Mouse (Mus musculus): ENCODE results near the gene Fam155a. TPM values are rescaled to one million over a fixed set of nuclear protein-coding genes. Genes with fewer than 3 reads are reported as not detected.
A peak's percentile ranks its signal among the peaks of the same experiment; 100 is the strongest.
"Not testable (repeated sequence)": the region's sequence is repeated elsewhere in the genome, so short reads cannot be mapped to it uniquely, and the experiment has no call there.

Gene Fam155a
- polyA plus RNA-seq, 1 experiment from 2014 or later: 31.5 TPM

DNA sequence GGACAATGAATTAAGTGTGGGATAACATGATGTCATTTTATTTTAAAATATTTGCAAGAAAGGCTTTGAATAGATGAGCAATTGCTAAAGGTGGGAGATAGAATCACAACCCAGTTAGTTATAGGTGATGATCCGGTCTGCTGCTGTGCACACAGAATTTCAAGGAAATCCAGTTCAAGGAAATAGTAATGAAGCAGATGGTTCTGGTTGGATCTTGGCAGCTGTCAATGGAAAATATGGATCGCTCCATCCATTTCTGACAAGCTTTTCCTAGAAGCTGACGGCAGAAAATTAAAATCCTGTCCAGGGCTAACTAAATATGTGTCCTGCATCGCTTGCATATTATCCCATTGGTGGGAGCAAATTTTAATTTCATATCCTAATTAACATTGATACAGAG, 61.2 kb downstream of the Fam155a start:
- Histone ChIP-seq H3K27ac (ENCODE audit: low read length) (no peak overlapping the region), H3K9me3 (replicated peaks; ENCODE audit: control insufficient read depth, low read length, poor library complexity, severe bottlenecking) (no peaks in the 10 kb centered on the region), H3K4me3 (ENCODE audit: low read depth, low read length) (no peak overlapping the region), H3K36me3 (ENCODE audit: control insufficient read depth, insufficient read depth, low read length) (no peaks in the 10 kb centered on the region), H3K4me1 (ENCODE audit: control insufficient read depth, insufficient read depth, low read length) (peaks cover 2% of the 10 kb centered on the region; the same call in 1 of the 2 replicates), H3K27me3 (ENCODE audit: control insufficient read depth, insufficient read depth, low read depth, low read length) (no peaks in the 10 kb centered on the region), H3K4me2 (ENCODE audit: low read length) (no peak overlapping the region), H3K9ac (ENCODE audit: low read depth, low read length) (no peak overlapping the region)
- no peak for ATAC-seq
- 85% methylated on average over 4 of the region's 4 CpGs for WGBS

DNA sequence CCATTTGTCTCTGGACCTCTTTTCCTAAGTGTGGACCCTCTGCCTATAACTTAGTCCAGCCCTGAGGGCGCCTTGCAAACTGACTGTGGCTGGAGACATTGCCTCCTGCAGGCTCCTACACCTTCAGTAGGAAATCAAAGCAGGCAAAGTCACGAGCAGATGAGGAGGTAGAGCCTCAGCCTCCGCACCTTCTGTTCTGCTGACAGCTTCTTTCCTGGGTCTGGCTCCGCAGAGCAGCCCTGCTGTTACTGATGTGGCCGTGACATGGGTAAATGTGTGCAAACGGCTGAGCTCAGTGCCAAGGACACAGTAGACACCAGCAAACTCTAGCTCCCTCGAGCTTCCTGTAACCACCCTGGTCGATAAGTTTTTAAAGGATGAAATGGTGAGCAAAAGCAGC, 63.5 kb downstream of the Fam155a start:
- no peaks in the 10 kb centered on the region for H3K27me3 ChIP-seq (ENCODE audit: control insufficient read depth, insufficient read depth, low read depth, low read length)
- no peak for ATAC-seq
- no peaks in the 10 kb centered on the region; the same call in 1 of the 2 replicates for H3K4me1 ChIP-seq (ENCODE audit: control insufficient read depth, insufficient read depth, low read length)
- no peak overlapping the region for H3K4me3 ChIP-seq (ENCODE audit: low read depth, low read length)
- no peaks in the 10 kb centered on the region for H3K9me3 ChIP-seq (replicated peaks; ENCODE audit: control insufficient read depth, low read length, poor library complexity, severe bottlenecking)
- no peaks in the 10 kb centered on the region for H3K36me3 ChIP-seq (ENCODE audit: control insufficient read depth, insufficient read depth, low read length)
- H3K9ac ChIP-seq (ENCODE audit: low read depth, low read length): no peak overlapping the region
- H3K27ac ChIP-seq (ENCODE audit: low read length): no peak overlapping the region
- H3K4me2 ChIP-seq (ENCODE audit: low read length): no peak overlapping the region
- WGBS: 84% methylated on average over 8 of the region's 8 CpGs

DNA sequence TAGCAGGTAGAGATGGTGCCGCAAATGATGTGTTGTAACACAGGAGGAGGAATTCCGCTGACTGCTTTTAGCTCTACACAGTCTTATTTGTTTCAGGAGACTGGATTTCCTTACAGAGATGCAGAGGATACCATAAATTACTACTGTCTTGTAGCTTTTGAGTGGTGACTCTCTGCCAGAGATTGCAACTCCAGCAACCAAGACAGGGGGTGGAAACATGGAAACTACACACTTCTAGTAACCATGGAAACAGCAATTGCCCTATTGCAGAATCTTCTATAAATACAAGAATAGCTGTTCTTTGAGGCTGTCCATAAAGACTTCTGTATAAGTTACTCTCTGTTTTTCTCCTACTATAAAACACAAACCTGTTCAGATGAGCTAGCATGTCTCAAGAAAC, 76.2 kb downstream of the Fam155a start:
- Histone ChIP-seq H3K4me1 (ENCODE audit: control insufficient read depth, insufficient read depth, low read length) (peaks cover 11% of the 10 kb centered on the region), H3K36me3 (ENCODE audit: control insufficient read depth, insufficient read depth, low read length) (no peaks in the 10 kb centered on the region), H3K4me2 (ENCODE audit: low read length) (no peak overlapping the region), H3K9me3 (replicated peaks; ENCODE audit: control insufficient read depth, low read length, poor library complexity, severe bottlenecking) (no peaks in the 10 kb centered on the region), H3K9ac (ENCODE audit: low read depth, low read length) (no peak overlapping the region), H3K27me3 (ENCODE audit: control insufficient read depth, insufficient read depth, low read depth, low read length) (no peaks in the 10 kb centered on the region), H3K4me3 (ENCODE audit: low read depth, low read length) (no peak overlapping the region), H3K27ac (ENCODE audit: low read length) (no peak overlapping the region)
- WGBS: 89% methylated on average over 2 of the region's 2 CpGs
- ATAC-seq: no peak

DNA sequence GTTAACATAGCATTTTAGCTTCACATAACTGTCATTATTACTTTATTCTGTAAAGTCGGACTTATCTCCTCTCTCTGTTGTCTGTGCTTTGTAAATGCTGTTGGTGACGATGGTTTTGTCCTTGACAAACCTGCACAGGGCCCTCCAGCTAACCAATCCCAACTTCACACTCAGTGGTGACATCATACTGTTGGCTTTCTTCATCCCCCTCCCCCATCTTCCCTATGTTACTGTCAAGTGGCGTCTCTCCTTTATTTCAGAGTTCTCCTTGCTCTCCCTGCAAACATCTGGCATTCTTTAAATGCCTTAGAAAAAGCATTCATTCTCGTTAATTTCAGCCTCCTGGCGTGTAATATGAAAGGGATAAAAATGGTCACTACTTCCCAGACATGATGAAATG, 78.6 kb downstream of the Fam155a start:
- ATAC-seq: no peak
- 55% methylated on average over 5 of the region's 5 CpGs for WGBS
- Histone ChIP-seq H3K27me3 (ENCODE audit: control insufficient read depth, insufficient read depth, low read depth, low read length) (no peaks in the 10 kb centered on the region), H3K4me1 (ENCODE audit: control insufficient read depth, insufficient read depth, low read length) (peaks cover 11% of the 10 kb centered on the region), H3K4me3 (ENCODE audit: low read depth, low read length) (no peak overlapping the region), H3K9me3 (replicated peaks; ENCODE audit: control insufficient read depth, low read length, poor library complexity, severe bottlenecking) (no peaks in the 10 kb centered on the region), H3K9ac (ENCODE audit: low read depth, low read length) (no peak overlapping the region), H3K4me2 (ENCODE audit: low read length) (no peak overlapping the region), H3K36me3 (ENCODE audit: control insufficient read depth, insufficient read depth, low read length) (no peaks in the 10 kb centered on the region), H3K27ac (ENCODE audit: low read length) (no peak overlapping the region)

DNA sequence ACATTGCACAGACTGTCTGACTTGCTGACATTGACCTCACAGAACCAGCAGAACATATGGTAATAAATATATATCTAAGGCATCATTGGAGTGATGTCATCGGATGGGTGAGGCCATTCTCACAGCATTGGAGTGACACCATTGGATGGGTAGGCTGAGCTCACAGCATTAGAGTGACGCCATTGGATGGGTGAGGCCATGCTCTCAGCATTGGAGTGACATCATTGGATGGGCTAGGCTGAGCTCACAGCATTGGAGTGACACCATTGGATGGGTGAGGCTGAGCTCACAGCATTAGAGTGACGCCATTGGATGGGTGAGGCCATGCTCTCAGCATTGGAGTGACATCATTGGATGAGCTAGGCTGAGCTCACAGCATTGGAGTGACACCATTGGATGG, 110.9 kb downstream of the Fam155a start:
- H3K36me3 ChIP-seq (ENCODE audit: control insufficient read depth, insufficient read depth, low read length); H3K27ac ChIP-seq (ENCODE audit: low read length); H3K9me3 ChIP-seq (replicated peaks; ENCODE audit: control insufficient read depth, low read length, poor library complexity, severe bottlenecking); H3K4me2 ChIP-seq (ENCODE audit: low read length); H3K27me3 ChIP-seq (ENCODE audit: control insufficient read depth, insufficient read depth, low read depth, low read length); H3K9ac ChIP-seq (ENCODE audit: low read depth, low read length); H3K4me1 ChIP-seq (ENCODE audit: control insufficient read depth, insufficient read depth, low read length); H3K4me3 ChIP-seq (ENCODE audit: low read depth, low read length): not testable (repeated sequence)
- ATAC-seq: 0 out of 2 replicates have a peak, but pooled peaks have one; percentile 45
- WGBS: 93% methylated on average over 3 of the region's 3 CpGs

DNA sequence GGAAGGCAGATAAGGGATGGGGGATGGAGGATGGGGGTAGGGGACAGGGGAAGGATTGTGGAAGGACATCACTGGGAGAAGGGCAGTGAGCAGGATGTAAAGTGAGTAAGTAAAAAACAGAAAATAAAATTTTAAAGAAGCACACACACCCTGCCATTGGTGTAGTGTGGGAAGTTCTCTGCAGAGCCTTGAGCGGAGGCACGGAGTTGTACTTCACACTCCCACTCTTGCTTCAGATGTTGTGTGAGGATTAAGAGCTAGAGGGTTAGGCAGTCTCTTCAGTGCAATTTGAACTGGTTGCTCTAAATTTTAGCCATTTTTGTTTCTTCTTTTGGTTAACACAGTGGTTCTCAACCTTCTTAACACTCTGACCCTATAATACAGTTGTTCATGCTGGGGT, 114.1 kb downstream of the Fam155a start:
- H3K27me3 ChIP-seq (ENCODE audit: control insufficient read depth, insufficient read depth, low read depth, low read length): no peaks in the 10 kb centered on the region
- H3K9me3 ChIP-seq (replicated peaks; ENCODE audit: control insufficient read depth, low read length, poor library complexity, severe bottlenecking): no peaks in the 10 kb centered on the region
- H3K4me3 ChIP-seq (ENCODE audit: low read depth, low read length): no peak overlapping the region
- H3K9ac ChIP-seq (ENCODE audit: low read depth, low read length): no peak overlapping the region
- ATAC-seq: no peak
- H3K36me3 ChIP-seq (ENCODE audit: control insufficient read depth, insufficient read depth, low read length): no peaks in the 10 kb centered on the region
- 95% methylated on average over 2 of the region's 2 CpGs for WGBS
- no peaks in the 10 kb centered on the region for H3K4me1 ChIP-seq (ENCODE audit: control insufficient read depth, insufficient read depth, low read length)
- no peak overlapping the region for H3K27ac ChIP-seq (ENCODE audit: low read length)
- H3K4me2 ChIP-seq (ENCODE audit: low read length): no peak overlapping the region

DNA sequence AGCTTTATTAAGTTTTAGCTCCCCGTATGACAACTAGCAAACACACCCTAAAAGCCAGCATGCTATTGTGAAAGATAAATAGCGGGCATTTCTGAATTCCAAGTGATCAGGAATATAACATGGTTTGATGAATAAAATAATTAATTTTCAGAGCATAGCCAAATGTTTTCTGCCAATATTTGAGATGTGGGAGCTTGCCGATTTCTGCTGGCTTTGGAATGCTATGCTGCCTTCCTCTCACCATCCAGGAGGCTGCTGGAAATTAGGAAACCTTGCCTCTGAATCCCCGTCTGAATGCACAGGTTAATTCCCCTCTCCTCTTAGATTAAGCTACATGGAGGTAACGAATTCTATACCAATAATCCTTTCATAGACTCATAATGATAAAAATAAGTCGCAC, 116.1 kb downstream of the Fam155a start:
- H3K4me2 ChIP-seq (ENCODE audit: low read length): no peak overlapping the region
- 85% methylated on average over 6 of the region's 6 CpGs for WGBS
- no peak overlapping the region for H3K27ac ChIP-seq (ENCODE audit: low read length)
- ATAC-seq: no peak
- no peak overlapping the region for H3K9ac ChIP-seq (ENCODE audit: low read depth, low read length)
- no peak overlapping the region for H3K4me3 ChIP-seq (ENCODE audit: low read depth, low read length)
- H3K27me3 ChIP-seq (ENCODE audit: control insufficient read depth, insufficient read depth, low read depth, low read length): no peaks in the 10 kb centered on the region
- no peaks in the 10 kb centered on the region for H3K9me3 ChIP-seq (replicated peaks; ENCODE audit: control insufficient read depth, low read length, poor library complexity, severe bottlenecking)
- no peaks in the 10 kb centered on the region for H3K4me1 ChIP-seq (ENCODE audit: control insufficient read depth, insufficient read depth, low read length)
- H3K36me3 ChIP-seq (ENCODE audit: control insufficient read depth, insufficient read depth, low read length): no peaks in the 10 kb centered on the region

DNA sequence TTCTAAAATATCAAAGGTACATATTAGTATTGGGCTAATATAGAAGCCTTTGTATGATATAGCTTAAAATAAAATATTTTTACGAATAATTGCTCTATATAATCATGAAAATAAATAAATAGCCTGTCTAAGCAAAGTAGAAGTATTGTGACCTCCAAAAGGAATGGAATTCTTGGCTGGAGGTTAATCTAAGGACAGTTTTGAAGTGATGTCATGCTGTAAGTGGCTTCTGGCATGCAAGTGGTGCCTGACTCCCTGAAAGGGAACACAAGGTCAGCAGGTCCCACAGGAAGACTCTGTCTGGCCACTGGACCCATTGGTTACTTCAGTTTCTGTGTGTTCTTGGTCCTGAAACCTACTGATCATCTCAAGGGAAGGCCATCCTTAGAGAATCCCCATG, 117.3 kb downstream of the Fam155a start:
- ATAC-seq: no peak
- H3K4me2 ChIP-seq (ENCODE audit: low read length): no peak overlapping the region
- no peaks in the 10 kb centered on the region for H3K9me3 ChIP-seq (replicated peaks; ENCODE audit: control insufficient read depth, low read length, poor library complexity, severe bottlenecking)
- no peaks in the 10 kb centered on the region for H3K27me3 ChIP-seq (ENCODE audit: control insufficient read depth, insufficient read depth, low read depth, low read length)
- no peaks in the 10 kb centered on the region for H3K4me1 ChIP-seq (ENCODE audit: control insufficient read depth, insufficient read depth, low read length)
- no peaks in the 10 kb centered on the region for H3K36me3 ChIP-seq (ENCODE audit: control insufficient read depth, insufficient read depth, low read length)
- H3K9ac ChIP-seq (ENCODE audit: low read depth, low read length): no peak overlapping the region
- 34% methylated on average over 1 of the region's 1 CpGs for WGBS
- H3K27ac ChIP-seq (ENCODE audit: low read length): no peak overlapping the region
- H3K4me3 ChIP-seq (ENCODE audit: low read depth, low read length): no peak overlapping the region

DNA sequence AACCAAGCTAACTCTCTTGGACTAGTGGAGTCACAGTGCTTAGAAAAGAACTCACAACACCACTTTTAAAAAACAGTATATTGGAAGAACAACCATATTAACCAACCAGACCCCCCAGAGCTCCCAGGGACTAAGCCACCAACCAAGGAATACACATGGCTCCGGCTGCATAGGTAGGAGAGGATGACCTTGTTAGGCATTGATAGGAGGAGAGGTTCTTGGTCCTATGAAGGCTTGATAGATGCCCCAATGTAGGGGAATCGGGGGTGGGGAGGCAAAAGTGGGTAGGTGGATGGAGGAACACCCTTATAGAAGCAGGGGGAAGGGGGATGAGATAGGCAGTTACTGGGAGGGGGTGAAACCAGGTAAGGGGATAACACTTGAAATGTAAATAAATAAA, 132.8 kb downstream of the Fam155a start:
- WGBS: 84% methylated on average over 2 of the region's 2 CpGs
- H3K4me3 ChIP-seq (ENCODE audit: low read depth, low read length): no peak overlapping the region
- H3K9me3 ChIP-seq (replicated peaks; ENCODE audit: control insufficient read depth, low read length, poor library complexity, severe bottlenecking): no peaks in the 10 kb centered on the region
- no peak overlapping the region for H3K9ac ChIP-seq (ENCODE audit: low read depth, low read length)
- no peaks in the 10 kb centered on the region for H3K27me3 ChIP-seq (ENCODE audit: control insufficient read depth, insufficient read depth, low read depth, low read length)
- H3K4me2 ChIP-seq (ENCODE audit: low read length): no peak overlapping the region
- no peaks in the 10 kb centered on the region for H3K36me3 ChIP-seq (ENCODE audit: control insufficient read depth, insufficient read depth, low read length)
- H3K4me1 ChIP-seq (ENCODE audit: control insufficient read depth, insufficient read depth, low read length): no peaks in the 10 kb centered on the region
- H3K27ac ChIP-seq (ENCODE audit: low read length): no peak overlapping the region
- no peak for ATAC-seq

DNA sequence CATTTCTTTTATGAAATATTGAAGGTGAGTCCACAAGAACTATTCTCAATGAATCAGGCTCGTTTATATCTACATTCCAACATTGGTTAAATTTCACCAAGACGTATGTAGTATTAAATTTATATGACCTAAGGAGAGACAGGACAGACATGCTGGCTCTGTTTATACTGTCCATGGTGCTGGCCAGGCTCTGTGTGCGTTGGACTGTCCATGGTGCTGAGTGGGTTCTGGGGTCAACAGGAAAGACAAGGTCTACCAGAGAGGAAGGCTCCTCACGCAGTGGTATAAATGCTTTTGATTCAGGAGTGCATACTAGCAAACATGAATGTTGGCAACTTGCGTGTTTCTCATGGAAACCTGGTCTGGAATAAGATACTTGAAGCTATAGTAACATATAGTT, 135.7 kb downstream of the Fam155a start:
- Histone ChIP-seq H3K36me3 (ENCODE audit: control insufficient read depth, insufficient read depth, low read length) (no peaks in the 10 kb centered on the region), H3K9ac (ENCODE audit: low read depth, low read length) (no peak overlapping the region), H3K4me2 (ENCODE audit: low read length) (no peak overlapping the region), H3K4me3 (ENCODE audit: low read depth, low read length) (no peak overlapping the region), H3K27me3 (ENCODE audit: control insufficient read depth, insufficient read depth, low read depth, low read length) (no peaks in the 10 kb centered on the region), H3K4me1 (ENCODE audit: control insufficient read depth, insufficient read depth, low read length) (no peaks in the 10 kb centered on the region), H3K27ac (ENCODE audit: low read length) (no peak overlapping the region), H3K9me3 (replicated peaks; ENCODE audit: control insufficient read depth, low read length, poor library complexity, severe bottlenecking) (no peaks in the 10 kb centered on the region)
- WGBS: 88% methylated on average over 5 of the region's 5 CpGs
- no peak for ATAC-seq

Data from midbrain, embryonic 16.5 days (tissue).